Mouse (Mus musculus): ENCODE results near the gene Mthfd1l.

The Mthfd1l gene

GRCm38 (mm10) chr10:4151862-4152776 is 179.2 kb downstream of the Mthfd1l start:
- no peak for DNase-seq (ENCODE audit: low read depth, low spot score)

- no peak for DNase-seq (ENCODE audit: low read depth, low spot score)
These were observed 180.1 kb downstream of the Mthfd1l start for GRCm38 (mm10) chr10:4153031-4153430.

GRCm38 (mm10) chr10:4154035-4154434 is 181.1 kb downstream of the Mthfd1l start:
- no peak for DNase-seq (ENCODE audit: low read depth, low spot score)

- DNase-seq (ENCODE audit: low read depth, low spot score): peak; percentile 54
These were observed 182.6 kb downstream of the Mthfd1l start for GRCm38 (mm10) chr10:4155521-4155920.

- DNase-seq (ENCODE audit: low read depth, low spot score): no peak
These were observed 185.6 kb downstream of the Mthfd1l start for GRCm38 (mm10) chr10:4158533-4158932.

GRCm38 (mm10) chr10:4159541-4160090 is 186.7 kb downstream of the Mthfd1l start:
- no peak for DNase-seq (ENCODE audit: low read depth, low spot score)

- DNase-seq (ENCODE audit: low read depth, low spot score): no peak
These were observed 187.4 kb downstream of the Mthfd1l start for GRCm38 (mm10) chr10:4160242-4160785.

GRCm38 (mm10) chr10:4162049-4162448 is 189.1 kb downstream of the Mthfd1l start:
- DNase-seq (ENCODE audit: low read depth, low spot score): no peak

GRCm38 (mm10) chr10:4162976-4163375 is 190.1 kb downstream of the Mthfd1l start:
- no peak for DNase-seq (ENCODE audit: low read depth, low spot score)

- DNase-seq (ENCODE audit: low read depth, low spot score): no peak
These were observed 191.8 kb downstream of the Mthfd1l start for GRCm38 (mm10) chr10:4164681-4165080.

- no peak for DNase-seq (ENCODE audit: low read depth, low spot score)
These were observed 195.4 kb downstream of the Mthfd1l start for GRCm38 (mm10) chr10:4168222-4168798.

GRCm38 (mm10) chr10:4174229-4174628 is 201.3 kb downstream of the Mthfd1l start:
- DNase-seq (ENCODE audit: low read depth, low spot score): no peak

GRCm38 (mm10) chr10:4174717-4175116 is 201.8 kb downstream of the Mthfd1l start:
- no peak for DNase-seq (ENCODE audit: low read depth, low spot score)

- DNase-seq (ENCODE audit: low read depth, low spot score): no peak
These were observed 204.4 kb downstream of the Mthfd1l start for GRCm38 (mm10) chr10:4177285-4177684.

- DNase-seq (ENCODE audit: low read depth, low spot score): peak; percentile 34
These were observed 206.3 kb downstream of the Mthfd1l start for GRCm38 (mm10) chr10:4179049-4179790.

GRCm38 (mm10) chr10:4181953-4182352 is 209.0 kb downstream of the Mthfd1l start:
- DNase-seq (ENCODE audit: low read depth, low spot score): no peak

- DNase-seq (ENCODE audit: low read depth, low spot score): no peak
These were observed 209.5 kb downstream of the Mthfd1l start for GRCm38 (mm10) chr10:4182406-4182805.

GRCm38 (mm10) chr10:4188614-4189402 is 215.9 kb downstream of the Mthfd1l start:
- DNase-seq (ENCODE audit: low read depth, low spot score): peak; percentile 21

GRCm38 (mm10) chr10:4189422-4189821 is 216.5 kb downstream of the Mthfd1l start:
- no peak for DNase-seq (ENCODE audit: low read depth, low spot score)

- DNase-seq (ENCODE audit: low read depth, low spot score): no peak
These were observed 226.1 kb downstream of the Mthfd1l start for GRCm38 (mm10) chr10:4198978-4199377.

- no peak for DNase-seq (ENCODE audit: low read depth, low spot score)
These were observed 227.0 kb downstream of the Mthfd1l start for GRCm38 (mm10) chr10:4199926-4200325.
